Mouse (Mus musculus): ENCODE results near the gene Catsper1.

DNA sequence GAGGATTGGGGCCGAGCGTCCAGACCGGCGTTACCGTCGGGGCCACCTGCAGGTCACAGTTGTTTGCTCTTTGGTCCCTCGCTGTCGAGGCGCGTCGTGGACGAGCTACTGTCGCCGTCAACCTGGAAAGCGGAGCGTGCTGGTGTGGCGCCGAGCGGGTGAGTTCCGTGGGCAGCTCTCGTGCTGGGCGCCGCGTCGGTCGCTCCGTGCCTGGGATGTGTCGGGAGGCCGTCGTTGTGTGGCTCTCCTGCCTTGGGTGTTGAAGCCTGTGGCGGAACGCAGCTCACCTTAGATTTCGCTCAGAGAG, 31.5 kb downstream of the Catsper1 start, which contains the start of gene Banf1:
- no peak for TF ChIP-seq POLR2A (IDR thresholded peaks at IDR 0.05; ENCODE audit: borderline replicate concordance, low read depth, low read length)
- no peak for TF ChIP-seq CTCF (IDR thresholded peaks at IDR 0.05; ENCODE audit: low read depth, low read length)
